Mouse (Mus musculus): ENCODE measurements around the gene Ldlrap1. TPM values are rescaled to one million over a fixed set of nuclear protein-coding genes. Genes with fewer than 3 reads are reported as not detected.

Ldlrap1 gene
- 13.8 and 28.3 TPM in 2 replicates for polyA plus RNA-seq (2015; fragmentation: Nextera tagmentation; extraction: Ambion mirVana)

GRCm38 (mm10) chr4:134767426-134768225 is at the start of gene Ldlrap1:
TSS of gene Ldlrap1 (minus strand) at chr4:134768024.

GRCm38 (mm10) chr4:134703835-134704546 is 63.8 kb downstream of the Ldlrap1 start, which contains the start of gene Man1c1:
TSS of gene Man1c1 (minus strand) at chr4:134704290.

Other genes starting within 250 kb of the Ldlrap1 start
- gene Mtfr1l, start 232.6 kb downstream of the Ldlrap1 start, polyA plus RNA-seq (2015; fragmentation: Nextera tagmentation; extraction: Ambion mirVana) = 107 and 163 TPM in 2 replicates
- gene Selenon, start 215.9 kb downstream of the Ldlrap1 start, polyA plus RNA-seq (2015; fragmentation: Nextera tagmentation; extraction: Ambion mirVana) = 30.6 and 31.8 TPM in 2 replicates
- gene Man1c1, start 63.7 kb downstream of the Ldlrap1 start, polyA plus RNA-seq (2015; fragmentation: Nextera tagmentation; extraction: Ambion mirVana) = 9.6 and 9.7 TPM in 2 replicates
- gene Maco1, start 85.3 kb upstream of the Ldlrap1 start, polyA plus RNA-seq (2015; fragmentation: Nextera tagmentation; extraction: Ambion mirVana) = 28.5 and 31.3 TPM in 2 replicates
- 11.6 and 24.3 TPM in 2 replicates for gene Rhd, start 96.5 kb upstream of the Ldlrap1 start, polyA plus RNA-seq (2015; fragmentation: Nextera tagmentation; extraction: Ambion mirVana)
- gene Tmem50a, start 147.0 kb upstream of the Ldlrap1 start, polyA plus RNA-seq (2015; fragmentation: Nextera tagmentation; extraction: Ambion mirVana) = 439 and 550 TPM in 2 replicates
- gene Rsrp1, start 155.6 kb upstream of the Ldlrap1 start, polyA plus RNA-seq (2015; fragmentation: Nextera tagmentation; extraction: Ambion mirVana) = 200 and 350 TPM in 2 replicates
- 135 and 146 TPM in 2 replicates for gene Syf2, start 162.9 kb upstream of the Ldlrap1 start, polyA plus RNA-seq (2015; fragmentation: Nextera tagmentation; extraction: Ambion mirVana)